Mouse (Mus musculus): ENCODE measurements around the gene Crhr1.

- no peak for TF ChIP-seq POLR2A (IDR thresholded peaks at IDR 0.05; ENCODE audit: low read depth, low read length)
- no peak for TF ChIP-seq CTCF (IDR thresholded peaks at IDR 0.05; ENCODE audit: extremely low read depth, insufficient read depth, insufficient read length, insufficient replicate concordance)
Observed at GRCm38 (mm10) chr11:104129466-104129865, 3.2 kb upstream of the Crhr1 start.

All from spleen, adult 2 months (tissue).